Mouse (Mus musculus) MEL (cell line): ENCODE results near the gene Micu1. TPM values are rescaled to one million over a fixed set of nuclear protein-coding genes. Genes with fewer than 3 reads are reported as not detected.

Source experiments
- DNase-seq: peaks from one replicate; pipeline ENCODE4 v3.0.0; 2011; ENCODE audit warnings: low read depth, low spot score
- H3K27ac ChIP-seq: 2 replicates; pipeline ENCODE4 v1.5.1; 2012; ENCODE audit warnings: low read depth, mild to moderate bottlenecking, control low read depth, low read length, moderate library complexity; ENCODE audit not compliant: control insufficient read depth
- H3K27me3 ChIP-seq, 2 experiments: fragments of 150-350 bp in 1 of 2; sonication (generic) in 1 of 2; 2 replicates each; pipeline ENCODE4 v1.6.1; 2012; ENCODE audit warnings: low read length in 2 of 2, mild to moderate bottlenecking in 2 of 2, improper control_type of control experiment in 1 of 2, moderate library complexity in 1 of 2; ENCODE audit not compliant: insufficient read depth in 2 of 2, control insufficient read depth in 1 of 2
- H3K36me3 ChIP-seq, 2 experiments: 2 replicates each; pipeline ENCODE4 v1.6.1; 2012 to 2014; ENCODE audit warnings: low read length in 2 of 2, improper control_type of control experiment in 1 of 2, inconsistent platforms in 1 of 2, mild to moderate bottlenecking in 1 of 2; ENCODE audit not compliant: insufficient read depth in 2 of 2, control insufficient read depth in 1 of 2
- H3K4me1 ChIP-seq, 2 experiments: fragments of 150-350 bp in 1 of 2; sonication (generic) in 1 of 2; 2 replicates each; pipeline ENCODE4 v1.6.1; 2012; ENCODE audit warnings: low read length in 2 of 2, improper control_type of control experiment in 1 of 2, mild to moderate bottlenecking in 1 of 2; ENCODE audit not compliant: insufficient read depth in 2 of 2, control insufficient read depth in 1 of 2
- H3K4me3 ChIP-seq, 2 experiments: fragments of 150-350 bp in 1 of 2; sonication (generic) in 1 of 2; 2 replicates each; pipeline ENCODE4 v1.5.1; 2012; ENCODE audit warnings: low read depth in 2 of 2, low read length in 2 of 2, mild to moderate bottlenecking in 2 of 2, moderate library complexity in 2 of 2, control low read depth in 1 of 2, improper control_type of control experiment in 1 of 2; ENCODE audit not compliant: control insufficient read depth in 1 of 2, insufficient read depth in 1 of 2
- H3K79me2 ChIP-seq: 2 replicates; pipeline ENCODE4 v1.6.1; 2012; ENCODE audit warnings: mild to moderate bottlenecking, low read length, moderate library complexity; ENCODE audit not compliant: control insufficient read depth, poor library complexity, insufficient read depth
- H3K9ac ChIP-seq: 2 replicates; pipeline ENCODE4 v1.6.1; 2012; ENCODE audit warnings: low read depth, mild to moderate bottlenecking, control low read depth, low read length, moderate library complexity; ENCODE audit not compliant: control insufficient read depth, poor library complexity, severe bottlenecking
- H3K9me3 ChIP-seq: fragments of 150-350 bp; sonication (generic); replicated peaks from 2 replicates; pipeline ENCODE4 v1.6.1; 2012; ENCODE audit warnings: mild to moderate bottlenecking, low read length, improper control_type of control experiment, moderate library complexity; ENCODE audit not compliant: insufficient read depth
- BHLHE40 ChIP-seq: IDR thresholded peaks from 2 replicates; pipeline ENCODE4 v1.6.1; 2012; ENCODE audit warnings: low read depth, mild to moderate bottlenecking, inconsistent platforms, low read length, improper control_type of control experiment, borderline replicate concordance
- CHD1 ChIP-seq: IDR thresholded peaks from 2 replicates; pipeline ENCODE4 v1.6.1; 2012; ENCODE audit warnings: low read depth, mild to moderate bottlenecking, inconsistent platforms, low read length, improper control_type of control experiment
- CHD2 ChIP-seq: IDR thresholded peaks from 2 replicates; pipeline ENCODE4 v1.6.1; 2011; ENCODE audit warnings: low read length, improper control_type of control experiment
- CTCF ChIP-seq, 3 experiments: IDR thresholded peaks in 2 of 3; conservative IDR thresholded peaks in 1 of 3; 2 replicates each; pipeline ENCODE4 v1.5.1; 2011 to 2012; ENCODE audit warnings: low read length in 3 of 3, low read depth in 2 of 3, mild to moderate bottlenecking in 2 of 3, improper control_type of control experiment in 1 of 3, inconsistent platforms in 1 of 3, mixed read lengths in 1 of 3, moderate library complexity in 1 of 3; ENCODE audit not compliant: control insufficient read depth in 1 of 3, insufficient read depth in 1 of 3, poor library complexity in 1 of 3, severe bottlenecking in 1 of 3
- E2F4 ChIP-seq: IDR thresholded peaks from 2 replicates; pipeline ENCODE4 v1.6.1; 2011; ENCODE audit warnings: low read depth, low read length, improper control_type of control experiment, borderline replicate concordance
- ELF1 ChIP-seq: IDR thresholded peaks from 2 replicates; pipeline ENCODE4 v1.6.1; 2014; ENCODE audit warnings: low read depth, mild to moderate bottlenecking, inconsistent platforms, low read length, improper control_type of control experiment, moderate library complexity
- EP300 ChIP-seq, 2 experiments: IDR thresholded peaks; 2 replicates each; pipeline ENCODE4 v1.6.1; 2011; ENCODE audit warnings: improper control_type of control experiment in 2 of 2, low read length in 2 of 2, low read depth in 1 of 2, mild to moderate bottlenecking in 1 of 2
- ETS1 ChIP-seq: IDR thresholded peaks from 2 replicates; pipeline ENCODE4 v1.6.1; 2012; ENCODE audit warnings: low read depth, mild to moderate bottlenecking, inconsistent platforms, low read length, improper control_type of control experiment, moderate library complexity
- GABPA ChIP-seq: IDR thresholded peaks from 2 replicates; pipeline ENCODE4 v1.6.1; 2012; ENCODE audit warnings: low read depth, mild to moderate bottlenecking, inconsistent platforms, low read length, improper control_type of control experiment, moderate library complexity
- GATA1 ChIP-seq: IDR thresholded peaks from 2 replicates; pipeline ENCODE4 v1.6.1; 2011; ENCODE audit warnings: low read depth, low read length, improper control_type of control experiment
- HCFC1 ChIP-seq: IDR thresholded peaks from 2 replicates; pipeline ENCODE4 v1.6.1; 2012; ENCODE audit warnings: low read depth, mild to moderate bottlenecking, inconsistent platforms, low read length, improper control_type of control experiment, moderate library complexity
- JUND ChIP-seq: IDR thresholded peaks from 2 replicates; pipeline ENCODE4 v1.6.1; 2011; ENCODE audit warnings: low read depth, mild to moderate bottlenecking, improper control_type of control experiment, low read length
- KAT2A ChIP-seq: conservative IDR thresholded peaks from 2 replicates; pipeline ENCODE4 v1.6.1; 2012; ENCODE audit warnings: low read depth, low read length, improper control_type of control experiment, inconsistent platforms
- MAFK ChIP-seq: IDR thresholded peaks from 2 replicates; pipeline ENCODE4 v1.6.1; 2011; ENCODE audit warnings: low read depth, mild to moderate bottlenecking, low read length, improper control_type of control experiment, borderline replicate concordance
- MAX ChIP-seq: IDR thresholded peaks from 2 replicates; pipeline ENCODE4 v1.6.1; 2011; ENCODE audit warnings: low read length, improper control_type of control experiment
- MAZ ChIP-seq: IDR thresholded peaks from 2 replicates; pipeline ENCODE4 v1.6.1; 2012; ENCODE audit warnings: low read depth, mild to moderate bottlenecking, inconsistent platforms, low read length, improper control_type of control experiment
- MEF2A ChIP-seq: IDR thresholded peaks from 2 replicates; pipeline ENCODE4 v1.6.1; 2014; ENCODE audit warnings: low read depth, mild to moderate bottlenecking, inconsistent platforms, low read length, improper control_type of control experiment; ENCODE audit not compliant: poor library complexity, insufficient replicate concordance, severe bottlenecking; ENCODE audit errors: extremely low read depth
- MXI1 ChIP-seq: IDR thresholded peaks from 2 replicates; pipeline ENCODE4 v1.6.1; 2011; ENCODE audit warnings: mild to moderate bottlenecking, low read depth, low read length, improper control_type of control experiment
- MYB ChIP-seq: IDR thresholded peaks from 2 replicates; pipeline ENCODE4 v1.6.1; 2011; ENCODE audit warnings: mild to moderate bottlenecking, low read depth, low read length, improper control_type of control experiment
- MYC ChIP-seq: IDR thresholded peaks from 2 replicates; pipeline ENCODE4 v1.6.1; 2011; ENCODE audit warnings: low read depth, mild to moderate bottlenecking, low read length, improper control_type of control experiment, moderate library complexity
- NELFE ChIP-seq: IDR thresholded peaks from 2 replicates; pipeline ENCODE4 v1.6.1; 2011; ENCODE audit warnings: low read depth, low read length, improper control_type of control experiment
- NRF1 ChIP-seq: IDR thresholded peaks from 2 replicates; pipeline ENCODE4 v1.6.1; 2014; ENCODE audit warnings: low read depth, mild to moderate bottlenecking, inconsistent platforms, low read length, improper control_type of control experiment, moderate library complexity; ENCODE audit not compliant: poor library complexity, insufficient read depth, severe bottlenecking
- POLR2A ChIP-seq, 2 experiments: IDR thresholded peaks; 2 replicates each; pipeline ENCODE4 v1.6.1; 2011 to 2012; ENCODE audit warnings: low read length in 2 of 2, mild to moderate bottlenecking in 2 of 2, control low read depth in 1 of 2, improper control_type of control experiment in 1 of 2, low read depth in 1 of 2, moderate library complexity in 1 of 2; ENCODE audit not compliant: control insufficient read depth in 1 of 2, insufficient read depth in 1 of 2, poor library complexity in 1 of 2
- POLR2AphosphoS2 ChIP-seq: IDR thresholded peaks from 2 replicates; pipeline ENCODE4 v1.6.1; 2011; ENCODE audit warnings: low read length, improper control_type of control experiment
- POLR2AphosphoS5 ChIP-seq: IDR thresholded peaks from 2 replicates; pipeline ENCODE4 v1.6.1; 2012; ENCODE audit warnings: low read depth, borderline replicate concordance, mild to moderate bottlenecking, inconsistent platforms, low read length, moderate library complexity, mixed read lengths
- RAD21 ChIP-seq: IDR thresholded peaks from 2 replicates; pipeline ENCODE4 v1.6.1; 2011; ENCODE audit warnings: mild to moderate bottlenecking, low read depth, low read length, improper control_type of control experiment
- RCOR1 ChIP-seq: IDR thresholded peaks from 2 replicates; pipeline ENCODE4 v1.6.1; 2012; ENCODE audit warnings: low read depth, mild to moderate bottlenecking, inconsistent platforms, low read length, improper control_type of control experiment
- SIN3A ChIP-seq: IDR thresholded peaks from 2 replicates; pipeline ENCODE4 v1.6.1; 2012; ENCODE audit warnings: low read length, improper control_type of control experiment, inconsistent platforms
- SMC3 ChIP-seq: IDR thresholded peaks from 2 replicates; pipeline ENCODE4 v1.6.1; 2011; ENCODE audit warnings: low read depth, low read length, improper control_type of control experiment
- TAL1 ChIP-seq: IDR thresholded peaks from 2 replicates; pipeline ENCODE4 v1.6.1; 2012; ENCODE audit warnings: mild to moderate bottlenecking, inconsistent platforms, low read length, moderate library complexity, mixed read lengths
- TBP ChIP-seq: IDR thresholded peaks from 2 replicates; pipeline ENCODE4 v1.8.0; 2011; ENCODE audit warnings: low read depth, low read length, improper control_type of control experiment
- TCF12 ChIP-seq: IDR thresholded peaks from 2 replicates; pipeline ENCODE4 v1.6.1; 2014; ENCODE audit warnings: low read depth, mild to moderate bottlenecking, inconsistent platforms, low read length, improper control_type of control experiment, moderate library complexity
- UBTF ChIP-seq: IDR thresholded peaks from 2 replicates; pipeline ENCODE4 v1.6.1; 2012; ENCODE audit warnings: low read depth, mild to moderate bottlenecking, inconsistent platforms, low read length, improper control_type of control experiment, moderate library complexity, borderline replicate concordance; ENCODE audit not compliant: insufficient read depth
- USF1 ChIP-seq: IDR thresholded peaks from 2 replicates; pipeline ENCODE4 v1.6.1; 2014; ENCODE audit warnings: low read depth, mild to moderate bottlenecking, inconsistent platforms, low read length, improper control_type of control experiment, moderate library complexity
- ZC3H11A ChIP-seq: IDR thresholded peaks from 2 replicates; pipeline ENCODE4 v1.6.1; 2012; ENCODE audit warnings: low read depth, mild to moderate bottlenecking, inconsistent platforms, low read length, improper control_type of control experiment
- ZKSCAN1 ChIP-seq: IDR thresholded peaks from 2 replicates; pipeline ENCODE4 v1.6.1; 2012; ENCODE audit warnings: low read depth, mild to moderate bottlenecking, inconsistent platforms, low read length, improper control_type of control experiment, moderate library complexity
- ZMIZ1 ChIP-seq: IDR thresholded peaks from 2 replicates; pipeline ENCODE4 v1.6.1; 2012; ENCODE audit warnings: low read depth, mild to moderate bottlenecking, inconsistent platforms, low read length, improper control_type of control experiment, moderate library complexity
- ZNF384 ChIP-seq: IDR thresholded peaks from 2 replicates; pipeline ENCODE4 v1.6.1; 2012; ENCODE audit warnings: low read depth, mild to moderate bottlenecking, inconsistent platforms, low read length, improper control_type of control experiment
- polyA plus RNA-seq, 2 experiments: library from polyadenylated mRNA; stranded (reverse) in 1 of 2; unstranded in 1 of 2; fragments of >175 nt in 1 of 2; fragments of >200 nt in 1 of 2; gene quantifications; 2 replicates each; pipeline versions ENCODE4 v1.2.1 to v1.2.4; 2012; ENCODE audit warnings: low replicate concordance in 2 of 2, low read depth in 1 of 2; ENCODE audit not compliant: insufficient read length in 2 of 2, insufficient read depth in 1 of 2, missing spikeins in 1 of 2
- total RNA-seq: library from RNA; depleted of rRNA; stranded (reverse); fragments of 300-350 nt; gene quantifications from 2 replicates; pipeline ENCODE4 v1.2.3, GENCODE M21; 2012

Micu1 gene
- total and polyA plus RNA-seq, 3 experiments, result 18.0 to 26.8 TPM; not detected in 1

DNA sequence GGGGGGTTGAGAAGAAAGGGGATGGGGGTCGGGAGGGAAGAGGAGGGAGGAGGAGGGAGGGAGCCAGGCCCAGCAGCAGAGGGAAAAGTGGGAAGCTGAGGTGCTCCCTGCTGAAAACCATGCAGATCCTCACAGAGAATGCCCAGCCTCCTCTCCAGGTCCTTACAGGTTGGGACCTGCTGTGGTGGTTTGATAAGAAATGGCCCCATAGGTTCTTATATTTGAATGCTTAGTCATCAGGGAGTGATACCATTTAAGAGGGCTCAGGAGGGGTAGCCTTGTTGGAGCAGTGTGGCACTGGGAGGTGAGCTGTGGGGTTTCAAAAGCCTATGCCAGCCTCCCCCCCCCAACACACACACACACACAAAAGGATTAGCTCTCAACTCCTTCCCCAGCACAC is 173.1 kb downstream of the Micu1 start:
- Histone ChIP-seq H3K4me3 (no peak overlapping the region), H3K4me1 (peaks cover 4 to 31% of the 10 kb centered on the region in 2 experiments), H3K36me3 (peaks cover 0 to 25% of the 10 kb centered on the region in 2 experiments; a peak in 2 of 4 replicates), H3K27ac (peak overlapping the region; percentile 84), H3K79me2 (peaks cover 12% of the 10 kb centered on the region), H3K9me3 (no peaks in the 10 kb centered on the region), H3K27me3 (no peaks in the 10 kb centered on the region), H3K9ac (peak overlapping the region; percentile 23)
- DNase-seq, result peak; percentile 85
- TF ChIP-seq E2F4 (no peak), POLR2A (IDR thresholded peaks at IDR 0.05; ENCODE audit: control insufficient read depth in 1 of 2, insufficient read depth in 1 of 2, low read depth in 1 of 2, low read length in 2 of 2, poor library complexity in 1 of 2) (peak in 1 of 2 experiments; percentile 41; a peak in 1 of 4 replicates), JUND (no peak), TBP (peak; percentile 57; the same call in 1 of the 2 replicates), MYB (no peak), ZMIZ1 (no peak), ZKSCAN1 (no peak), MXI1 (no peak), TCF12 (peak; percentile 82), ELF1 (no peak), HCFC1 (no peak), POLR2AphosphoS2 (no peak), MYC (peak; percentile 58; the same call in 1 of the 2 replicates), ETS1 (peak; percentile 69; the same call in 1 of the 2 replicates), ZC3H11A (no peak), EP300 (IDR thresholded peaks at IDR 0.05; ENCODE audit: low read depth in 1 of 2, low read length in 2 of 2) (peak; percentile 78 to 84), ZNF384 (no peak), GABPA (peak; percentile 66; the same call in 1 of the 2 replicates), CHD1 (no peak), SIN3A (peak; percentile 52; the same call in 1 of the 2 replicates), MAFK (0 out of 2 replicates have a peak, but pooled peaks have one; percentile 48), RCOR1 (no peak; the same call in 1 of the 2 replicates), TAL1 (peak; percentile 92), CHD2 (no peak), CTCF (IDR thresholded peaks at IDR 0.05 in 2 of 3, conservative IDR thresholded peaks at IDR 0.05 in 1 of 3; ENCODE audit: control insufficient read depth in 1 of 3, insufficient read depth in 1 of 3, low read depth in 2 of 3, low read length in 3 of 3, poor library complexity in 1 of 3, severe bottlenecking in 1 of 3) (no peak), NELFE (no peak), USF1 (no peak), GATA1 (peak; percentile 81), BHLHE40 (no peak), KAT2A (no peak), SMC3 (no peak), MAX (no peak), NRF1 (no peak), UBTF (no peak), MAZ (peak; percentile 67; the same call in 1 of the 2 replicates), RAD21 (no peak), MEF2A (no peak), POLR2AphosphoS5 (no peak)
